Mouse (Mus musculus) C2C12 (cell line): Measurements from ENCODE around the gene Ywhah.

Source experiments
- CEBPB ChIP-seq: IDR thresholded peaks from one replicate; pipeline ENCODE4 v1.6.1; 2011; ENCODE audit warnings: low read depth, mild to moderate bottlenecking, control low read depth, moderate library complexity
- MYOG ChIP-seq: IDR thresholded peaks from one replicate; pipeline ENCODE4 v1.6.1; 2011; ENCODE audit not compliant: control insufficient read depth, insufficient read length; ENCODE audit errors: extremely low read depth

DNA sequence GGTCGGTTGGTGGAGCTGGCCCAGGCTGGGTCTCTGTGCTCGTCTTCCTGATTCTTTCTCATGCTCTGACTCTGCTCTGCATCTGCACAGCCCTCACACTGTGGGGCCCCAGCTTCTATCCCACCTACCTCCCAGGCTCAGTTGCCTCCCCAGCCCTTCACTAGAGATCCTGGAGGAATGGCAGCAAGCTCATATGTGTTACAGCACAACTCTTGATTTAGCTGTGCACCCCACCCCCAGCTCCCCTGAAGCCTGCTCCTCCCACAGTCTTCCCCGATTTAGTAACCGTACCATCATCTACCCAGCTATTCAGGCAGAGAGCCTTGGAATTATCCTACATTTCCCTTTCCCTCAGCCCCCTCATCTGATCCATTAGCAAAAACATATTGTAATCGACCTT, 17.5 kb upstream of the Ywhah start:
- no peak for TF ChIP-seq MYOG
- no peak for TF ChIP-seq CEBPB
